Mouse (Mus musculus) layer of hippocampus, adult 9-11 months (tissue): ENCODE results near the gene Vwc2l.
A peak's percentile ranks its signal among the peaks of the same experiment; 100 is the strongest.

Experiments used
- DNase-seq: peaks from one replicate; pipeline ENCODE4 v3.0.0; 2022

Vwc2l gene

DNA sequence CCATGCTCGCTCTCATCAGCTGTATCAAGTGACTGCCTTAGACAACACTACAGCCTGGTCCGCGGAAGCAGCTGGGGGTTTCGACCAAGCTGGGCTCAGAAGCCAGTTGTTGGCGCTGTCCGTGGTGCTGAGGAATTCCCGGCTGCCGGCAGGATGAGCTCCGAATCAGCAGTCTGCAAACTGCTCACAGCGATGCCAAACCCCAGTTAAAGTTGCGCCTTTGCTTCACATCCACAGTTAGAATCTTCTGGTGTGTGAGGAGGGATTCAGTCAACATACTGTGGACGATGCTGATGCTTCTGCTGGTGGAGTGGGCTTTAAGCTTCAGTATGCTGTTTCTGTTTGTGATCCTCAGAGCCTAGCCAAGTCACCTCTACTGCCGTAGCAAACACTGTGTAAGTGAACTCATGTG, at the start of gene Vwc2l:
Gene Vwc2l (plus strand): TSS at position 61 of the 412 bp plus-strand sequence.
- DNase-seq = peak; percentile 20

DNA sequence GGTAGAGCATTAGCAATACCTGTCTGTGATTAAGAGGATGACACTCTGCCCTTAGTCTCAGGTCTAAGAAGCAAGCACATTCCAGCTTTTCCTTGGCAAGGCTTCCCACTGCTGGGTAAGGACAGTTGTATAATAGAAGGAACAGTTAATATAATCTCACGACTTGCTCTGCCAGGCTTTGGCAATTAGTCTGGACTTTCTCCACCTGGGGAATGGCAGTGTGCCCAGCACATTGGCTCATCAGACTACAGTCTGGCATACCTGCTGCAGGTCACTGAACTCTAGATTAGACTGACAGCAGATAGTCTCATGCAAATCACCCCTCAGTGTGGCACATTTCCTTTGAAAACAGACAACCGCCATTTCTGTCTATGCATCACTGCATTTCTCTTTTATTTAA, 33.0 kb upstream of the Vwc2l start:
- no peak for DNase-seq

DNA sequence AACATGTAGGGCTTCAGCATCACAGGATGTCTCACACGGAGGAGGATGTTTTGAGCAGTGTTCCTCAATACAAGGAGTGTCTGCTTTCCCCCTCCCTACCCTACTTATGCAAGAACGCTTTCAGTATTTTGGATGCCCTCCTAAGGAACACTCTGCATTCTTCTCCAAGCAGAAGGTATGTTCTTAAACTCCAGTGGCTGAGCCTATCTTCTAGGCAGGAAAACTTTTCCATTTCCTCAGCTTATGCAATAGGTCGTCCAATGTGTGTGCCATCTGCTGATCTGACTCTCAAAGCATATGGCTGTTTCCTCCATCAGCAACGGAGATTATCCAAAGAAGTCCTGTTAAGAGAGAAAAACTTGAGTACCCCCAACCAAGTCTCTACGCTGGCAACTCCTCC, 25.2 kb upstream of the Vwc2l start:
- peak; percentile 65 for DNase-seq

DNA sequence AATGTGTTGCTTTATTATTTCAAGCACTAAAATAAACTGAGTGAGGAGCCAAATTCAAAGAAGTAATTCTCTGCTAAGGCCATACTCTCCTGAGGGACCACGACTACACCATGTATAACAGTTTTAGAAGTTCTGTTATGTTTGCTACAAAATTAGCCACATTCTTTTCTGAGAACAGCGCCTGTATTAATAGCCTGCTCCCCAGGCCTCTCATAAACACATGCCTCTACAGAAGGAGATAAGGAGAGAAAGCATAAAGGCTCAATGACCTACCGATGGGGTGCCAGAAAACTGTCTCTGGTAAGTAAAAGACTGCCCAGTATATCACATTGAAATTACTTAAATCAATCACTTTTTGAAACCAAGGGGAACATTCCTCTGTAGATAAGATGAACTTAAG, 21.6 kb upstream of the Vwc2l start:
- DNase-seq = no peak

DNA sequence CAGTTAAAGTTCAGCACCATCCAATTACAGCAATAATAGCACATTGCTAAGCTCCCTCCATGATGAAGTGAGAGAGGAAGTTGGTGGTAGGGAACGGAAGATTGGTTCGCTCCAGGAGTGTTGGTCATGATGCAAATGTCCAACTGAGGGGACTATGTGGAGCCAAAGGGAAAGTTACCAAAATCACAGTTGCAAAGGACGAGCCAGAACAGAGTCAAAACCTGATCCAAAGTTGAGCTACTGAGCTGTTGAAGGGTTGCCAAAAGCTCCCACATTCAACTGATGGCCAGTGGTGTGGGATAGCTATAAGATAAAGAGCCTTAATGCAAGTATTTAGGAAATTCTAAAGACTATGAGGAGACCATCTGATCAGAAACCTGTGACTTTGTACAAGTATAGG, 19.7 kb upstream of the Vwc2l start:
- no peak for DNase-seq

DNA sequence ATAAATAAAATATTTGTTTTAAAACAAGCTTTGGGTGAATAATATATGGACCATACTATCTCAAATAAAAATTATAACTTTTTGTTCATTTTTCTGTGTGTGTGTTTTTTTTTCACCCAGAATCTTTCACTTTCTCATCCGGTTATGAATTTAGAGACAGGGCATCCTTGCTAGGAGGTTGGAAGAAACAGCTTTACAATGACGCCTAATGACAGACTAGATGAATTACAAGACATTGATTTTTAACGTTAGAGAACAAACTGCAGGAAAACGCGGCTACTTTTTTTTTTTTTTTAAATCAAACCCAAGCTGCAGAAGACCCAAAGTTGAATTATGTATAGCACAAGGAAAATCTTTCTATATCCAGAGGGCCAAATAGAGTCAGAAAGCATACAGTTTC, 470 bp upstream of the Vwc2l start:
- DNase-seq = no peak

DNA sequence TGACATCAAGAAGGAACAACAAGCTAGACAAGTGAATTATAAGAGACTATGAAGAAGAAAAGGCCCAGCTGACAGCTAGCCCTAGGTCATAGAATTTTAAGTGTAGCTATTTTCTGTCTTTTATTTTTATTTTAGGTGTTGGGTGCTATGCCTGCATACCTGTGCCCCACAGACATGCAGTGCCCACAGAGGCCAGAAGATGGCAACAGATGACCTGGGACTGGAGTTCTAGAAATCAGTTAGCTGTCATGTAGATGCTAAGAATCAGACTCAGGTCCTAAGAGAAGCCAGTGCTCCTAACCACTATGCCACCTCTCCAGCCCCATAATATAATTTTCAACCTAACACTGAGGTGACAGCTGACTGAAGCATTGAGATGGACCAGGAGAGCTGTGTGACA, 61.6 kb downstream of the Vwc2l start:
- no peak for DNase-seq

DNA sequence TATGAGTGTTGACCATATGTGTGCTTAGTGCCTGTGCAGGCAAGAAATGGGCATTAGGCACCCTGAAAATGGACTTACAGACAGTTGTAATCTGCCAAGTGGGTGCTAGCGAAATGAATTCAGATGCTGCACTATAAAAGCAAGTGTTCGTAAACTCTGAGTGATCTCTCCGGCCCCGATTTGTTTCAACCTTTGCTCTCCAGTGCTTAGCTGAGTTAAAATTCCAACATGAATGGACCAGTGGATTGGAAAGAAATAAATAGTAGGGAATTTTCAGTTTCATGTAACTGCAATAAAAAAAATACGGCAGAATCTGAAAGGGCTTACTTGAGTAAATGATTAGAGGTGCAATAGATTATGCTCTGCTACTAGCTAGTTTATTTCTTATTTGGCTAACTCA, 66.1 kb downstream of the Vwc2l start:
- DNase-seq = no peak

DNA sequence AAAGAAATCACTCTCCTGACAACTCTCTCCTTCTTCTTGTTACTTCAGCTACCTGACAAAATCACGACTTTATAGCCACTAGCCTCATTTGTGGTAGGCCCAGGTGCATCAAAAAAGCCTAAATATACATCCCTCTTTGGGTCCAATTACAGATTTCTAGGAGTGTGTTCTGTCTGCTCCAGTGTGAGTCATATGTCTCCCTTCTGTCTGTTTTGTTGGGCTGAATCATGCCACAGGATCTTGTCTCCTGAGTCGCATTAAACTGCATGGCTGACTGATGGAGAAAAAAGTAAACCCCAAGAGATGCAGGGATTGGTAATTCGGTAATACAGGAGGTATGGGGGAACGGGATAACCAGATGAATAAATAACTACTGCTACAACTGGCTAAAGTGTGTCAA, 69.6 kb downstream of the Vwc2l start:
- DNase-seq = peak; percentile 17

DNA sequence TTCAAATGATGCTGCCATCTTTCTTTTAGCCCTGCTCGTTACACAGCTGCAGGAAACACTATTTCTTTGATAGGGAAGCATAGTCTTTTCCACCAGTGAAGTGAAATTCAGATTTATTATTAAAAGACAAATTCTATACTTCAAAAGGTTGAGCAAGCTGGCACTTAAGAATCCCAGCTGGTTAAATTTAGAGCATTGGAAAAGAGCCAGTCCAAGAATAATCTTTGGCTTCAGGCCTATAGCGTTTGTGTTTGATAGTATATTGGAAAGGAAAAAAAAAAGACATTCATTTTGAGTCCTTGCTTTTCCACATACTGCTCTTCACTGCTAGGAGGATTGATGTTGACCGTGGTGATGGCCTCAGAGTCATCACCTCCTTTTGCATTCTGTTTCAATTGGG, 77.9 kb downstream of the Vwc2l start:
- DNase-seq = no peak

DNA sequence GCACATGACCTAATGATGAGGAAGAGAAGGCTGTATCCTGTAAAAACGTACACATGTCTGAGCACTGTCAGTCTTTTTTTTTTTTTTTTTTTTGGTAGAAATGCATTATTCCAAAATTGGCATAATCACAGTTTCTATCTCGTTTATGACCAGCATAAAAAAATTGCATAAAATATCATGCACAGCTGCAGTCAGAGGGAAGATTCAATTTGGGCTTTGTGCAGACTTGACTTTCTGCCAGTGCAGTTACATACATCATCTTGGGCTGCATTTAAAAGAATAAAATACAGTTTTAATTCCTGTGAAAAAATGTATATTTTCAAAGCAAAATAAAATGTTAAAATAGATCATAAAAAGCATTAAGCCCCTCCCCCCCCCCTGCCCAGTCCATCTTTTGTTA, 97.6 kb downstream of the Vwc2l start:
- DNase-seq = no peak

DNA sequence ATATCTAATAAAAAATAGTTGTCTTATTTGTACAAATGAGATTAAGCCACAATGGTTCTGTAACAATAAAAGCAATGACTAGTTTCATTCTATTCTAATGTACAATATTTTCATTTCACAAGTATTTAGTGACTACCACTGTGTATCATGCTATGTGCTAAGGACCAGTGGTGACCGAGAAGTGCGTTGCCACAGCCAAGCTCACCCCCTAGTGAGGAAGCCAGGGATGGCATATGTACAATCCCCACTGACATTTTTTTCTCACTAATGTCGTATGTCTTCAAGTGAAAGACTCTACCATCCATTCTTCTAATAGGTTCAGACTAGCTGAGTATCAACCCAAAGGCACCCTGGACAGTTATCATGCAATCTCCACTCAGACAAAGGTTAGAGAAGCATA, 107.7 kb downstream of the Vwc2l start:
- DNase-seq = no peak

DNA sequence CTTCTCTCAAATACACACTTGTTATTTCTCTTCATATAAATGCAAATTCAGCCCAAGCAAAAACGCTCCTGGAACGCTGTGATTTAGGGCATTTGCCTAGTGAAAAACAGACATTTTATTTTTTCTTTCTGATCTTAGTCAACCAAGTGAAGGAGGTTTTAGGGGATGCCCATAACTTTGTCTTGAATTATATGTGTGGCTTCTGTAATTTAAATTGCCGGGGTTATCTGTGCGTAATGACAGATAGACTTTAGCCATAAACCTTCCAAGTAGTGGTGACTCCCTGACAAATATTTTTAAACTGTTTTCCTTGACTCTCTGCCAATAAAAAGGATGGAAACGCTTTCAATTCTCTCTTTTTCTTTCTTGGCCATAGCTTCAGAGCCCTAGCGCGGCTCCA, 116.7 kb downstream of the Vwc2l start:
- DNase-seq = no peak

DNA sequence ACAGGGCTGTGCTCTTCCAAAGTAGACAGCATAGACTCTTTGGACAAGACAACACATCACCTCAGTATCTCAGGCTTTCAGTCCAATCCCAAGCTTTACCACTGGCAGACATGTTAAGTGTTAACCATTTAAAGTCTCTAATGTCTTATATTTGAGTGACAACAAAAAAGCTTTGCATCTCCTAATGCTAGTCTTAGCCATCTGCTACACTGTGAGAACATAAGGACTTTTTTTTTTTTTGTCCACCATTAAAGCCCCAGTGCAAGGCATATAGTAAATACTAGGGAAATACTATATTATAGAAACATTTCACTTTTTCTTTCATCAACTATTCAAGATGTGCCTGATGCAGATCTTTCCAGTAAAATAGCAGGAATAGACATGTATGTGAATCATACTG, 119.8 kb downstream of the Vwc2l start:
- no peak for DNase-seq

DNA sequence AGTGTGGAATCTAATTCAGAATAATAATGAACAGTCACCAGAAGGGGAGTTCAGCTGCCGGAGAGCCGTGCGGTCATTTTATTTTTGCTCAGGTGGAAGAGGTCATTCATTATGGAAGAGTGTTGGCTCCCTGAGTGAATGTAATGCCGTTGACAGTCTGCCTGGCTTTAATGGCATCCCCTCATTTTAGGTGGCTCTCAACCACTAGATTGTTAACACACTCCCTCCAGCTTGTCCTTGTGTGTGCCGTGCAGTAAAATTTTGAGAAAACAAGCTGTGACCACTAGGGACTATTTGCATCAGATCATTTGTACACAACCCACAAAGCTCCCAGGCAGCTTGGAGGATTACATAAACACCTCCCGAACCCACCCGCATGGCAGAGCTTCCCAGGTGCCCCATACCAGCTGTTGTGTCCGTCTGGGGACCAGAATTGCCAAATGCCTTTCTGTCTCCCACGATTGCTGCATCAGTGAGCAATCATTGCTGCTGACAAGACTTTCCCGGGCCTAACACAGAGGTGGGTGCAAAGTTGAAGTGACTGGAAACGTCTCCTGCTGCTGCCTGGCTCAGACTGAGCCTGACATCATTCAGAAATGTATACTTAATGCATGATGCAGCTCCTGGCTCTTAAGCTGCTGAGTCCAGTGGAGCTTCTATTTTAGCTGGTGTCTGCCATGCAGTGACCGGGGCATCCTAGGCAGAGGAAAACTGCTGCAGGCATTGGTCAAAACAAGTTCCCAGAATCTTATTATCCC, 126.3 kb downstream of the Vwc2l start:
- peak; percentile 25 for DNase-seq

DNA sequence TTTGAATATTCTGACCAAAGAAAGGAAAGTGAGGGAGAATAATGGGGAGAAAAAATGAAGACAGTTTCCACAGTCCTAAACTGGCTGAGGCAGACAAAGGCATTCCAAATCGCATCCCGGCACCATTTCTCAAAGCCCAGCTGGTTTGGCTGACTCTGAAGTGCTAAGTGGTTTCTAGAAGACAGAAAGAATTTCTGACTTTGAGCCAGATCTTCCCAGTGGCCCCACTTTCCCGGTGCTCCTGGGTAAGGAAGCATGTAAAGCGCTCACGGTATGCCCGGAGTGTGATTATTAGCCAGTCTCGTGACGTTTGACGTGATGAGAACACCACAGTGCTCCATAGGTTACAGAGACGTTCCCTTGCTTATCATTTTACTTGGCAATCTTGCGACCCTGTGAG, 127.9 kb downstream of the Vwc2l start:
- DNase-seq = no peak

DNA sequence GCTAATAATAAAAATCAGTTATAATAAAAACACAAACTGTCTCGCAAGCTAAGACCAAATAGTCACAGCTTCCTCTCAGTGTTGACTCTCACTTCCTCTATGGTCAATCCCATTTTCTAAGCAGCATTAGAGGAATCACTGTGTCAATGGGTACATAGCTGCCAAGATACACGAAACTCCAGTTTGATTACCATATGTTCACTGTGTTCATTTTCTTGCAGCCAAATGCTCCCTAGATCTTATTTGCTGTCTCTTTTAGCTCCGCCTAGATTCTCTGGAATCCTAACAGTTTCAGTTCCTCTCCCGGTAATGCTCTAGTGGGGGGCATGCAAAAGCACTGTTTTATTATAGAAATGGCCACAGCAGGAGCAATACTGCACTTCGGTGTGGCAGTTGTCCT, 130.4 kb downstream of the Vwc2l start:
- no peak for DNase-seq

DNA sequence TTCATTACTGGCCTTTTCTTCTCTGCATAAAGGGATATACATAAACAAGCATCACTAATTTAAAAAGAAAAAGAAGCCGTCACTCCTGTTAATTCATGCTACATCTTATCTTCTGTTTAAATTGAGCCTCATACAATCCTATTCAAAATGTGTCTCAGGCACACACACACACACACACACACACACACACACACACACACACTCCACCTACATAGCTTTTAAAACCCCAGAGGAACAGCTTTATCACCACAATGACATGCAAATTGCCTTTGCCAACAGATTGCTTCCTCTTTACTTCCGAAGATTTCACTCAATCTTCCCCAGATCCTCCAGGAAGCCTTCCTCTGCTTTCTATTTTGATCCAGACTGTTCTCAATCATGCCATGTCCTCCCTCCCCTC, 136.2 kb downstream of the Vwc2l start:
- DNase-seq = peak; percentile 12

DNA sequence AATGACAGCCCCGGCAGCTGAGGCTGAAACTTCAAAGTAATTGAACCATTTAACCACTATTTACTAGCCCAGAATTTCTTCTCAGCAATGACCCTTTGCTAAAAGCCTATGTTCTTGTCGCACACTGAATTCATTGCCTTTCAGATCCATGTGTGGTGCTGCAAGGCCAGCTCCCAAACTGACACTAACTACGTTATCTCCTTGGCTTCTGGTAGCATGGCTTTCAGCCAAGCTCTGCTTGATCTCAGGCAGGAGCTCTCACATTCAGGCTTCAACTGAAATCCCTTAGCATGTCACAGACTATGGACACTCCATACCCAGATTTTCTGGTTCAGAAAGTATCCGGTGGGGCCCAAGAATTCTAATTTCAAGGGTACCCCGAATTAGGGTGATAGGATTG, 140.6 kb downstream of the Vwc2l start:
- DNase-seq = no peak

DNA sequence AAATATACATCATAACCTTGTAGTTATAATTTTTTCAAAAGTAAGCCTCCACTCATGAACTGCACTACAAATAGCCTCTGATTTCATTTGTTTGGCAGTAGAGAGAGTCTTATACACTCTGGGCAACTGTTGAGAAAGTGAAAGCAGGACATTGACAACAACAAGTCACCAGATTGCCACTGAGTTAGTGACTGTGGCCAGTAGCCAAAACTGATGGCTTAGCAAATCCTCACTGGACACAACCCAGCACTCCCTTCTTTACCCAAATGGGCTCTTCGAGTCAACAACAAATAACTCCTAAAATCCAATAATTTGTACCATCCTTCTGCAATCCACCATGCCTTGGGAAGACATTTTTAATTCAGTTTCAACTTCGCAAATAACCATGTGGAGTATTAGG, 155.0 kb downstream of the Vwc2l start:
- no peak for DNase-seq

DNA sequence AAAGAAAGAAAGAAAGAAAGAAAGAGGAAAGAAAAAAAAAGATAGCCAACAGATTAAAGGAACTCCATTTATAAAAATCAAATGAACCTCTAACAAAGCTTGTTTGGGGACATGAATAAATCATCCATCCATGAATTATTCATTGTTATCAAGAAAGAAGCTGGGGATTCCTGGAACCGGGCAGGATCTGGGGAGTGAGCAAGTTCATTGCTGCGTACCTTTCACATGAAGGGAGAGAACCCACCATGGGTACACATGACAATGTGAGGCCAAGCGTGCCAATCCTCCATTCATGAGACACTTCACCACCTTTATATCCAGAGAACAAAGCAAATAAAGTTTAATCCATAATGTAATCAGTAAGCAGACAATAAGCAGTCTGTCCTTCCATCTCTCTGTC, 155.8 kb downstream of the Vwc2l start:
- DNase-seq = no peak

DNA sequence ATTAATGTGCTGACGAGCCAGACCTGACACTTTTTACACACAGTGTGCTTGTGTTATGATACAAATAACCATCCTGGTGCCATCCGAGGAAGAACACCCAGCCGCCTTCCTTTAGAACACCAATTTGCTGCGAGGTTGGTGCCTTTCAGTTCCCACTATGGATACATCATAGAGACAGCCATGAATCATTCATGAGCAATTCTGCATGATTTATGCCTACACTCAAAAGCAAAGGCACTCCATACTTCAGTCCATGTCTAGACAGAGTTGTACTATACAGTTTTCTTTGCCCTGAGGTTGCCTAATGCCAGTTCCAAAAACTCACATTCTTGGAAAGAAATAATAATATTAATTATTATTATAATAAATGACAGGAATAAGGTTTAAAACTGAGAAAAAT, 158.6 kb downstream of the Vwc2l start:
- no peak for DNase-seq

DNA sequence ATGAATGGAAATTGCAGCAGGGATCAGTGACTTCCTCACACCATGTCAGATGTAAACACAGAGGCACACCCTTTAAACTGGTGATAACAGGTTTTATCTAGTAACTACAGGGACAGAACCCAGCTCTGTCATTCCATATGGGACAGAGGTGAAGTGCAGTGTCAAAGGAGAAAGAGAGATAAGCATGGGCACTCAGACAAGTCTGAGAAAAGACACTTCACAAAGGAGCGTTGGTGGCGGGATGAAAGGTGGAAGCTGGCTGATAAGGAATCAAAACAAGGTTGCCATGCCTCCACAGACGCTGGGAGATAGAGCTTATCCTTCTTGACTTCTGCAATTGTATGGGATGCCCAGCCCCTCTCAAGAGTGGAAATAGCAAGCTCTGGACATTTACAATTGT, 176.8 kb downstream of the Vwc2l start:
- DNase-seq = no peak

DNA sequence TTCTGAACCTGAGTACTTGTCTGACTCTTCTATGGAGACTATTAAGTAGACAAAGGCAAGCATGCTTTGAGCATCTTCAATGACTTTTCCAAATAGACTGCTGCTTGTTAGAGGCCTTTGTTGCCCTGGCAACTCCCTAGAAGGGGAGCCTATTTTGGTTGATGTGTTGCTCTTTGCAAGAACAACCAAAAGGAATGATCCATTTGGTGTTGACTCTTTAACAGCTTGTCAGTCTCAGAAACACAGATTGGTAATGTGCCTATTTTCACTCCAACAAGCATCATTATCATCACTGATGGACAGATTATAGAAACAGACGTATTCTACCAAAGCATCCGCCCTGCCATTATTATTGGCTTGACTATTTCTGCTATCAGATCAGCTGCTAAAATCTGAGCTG, 181.9 kb downstream of the Vwc2l start:
- DNase-seq = peak; percentile 52

DNA sequence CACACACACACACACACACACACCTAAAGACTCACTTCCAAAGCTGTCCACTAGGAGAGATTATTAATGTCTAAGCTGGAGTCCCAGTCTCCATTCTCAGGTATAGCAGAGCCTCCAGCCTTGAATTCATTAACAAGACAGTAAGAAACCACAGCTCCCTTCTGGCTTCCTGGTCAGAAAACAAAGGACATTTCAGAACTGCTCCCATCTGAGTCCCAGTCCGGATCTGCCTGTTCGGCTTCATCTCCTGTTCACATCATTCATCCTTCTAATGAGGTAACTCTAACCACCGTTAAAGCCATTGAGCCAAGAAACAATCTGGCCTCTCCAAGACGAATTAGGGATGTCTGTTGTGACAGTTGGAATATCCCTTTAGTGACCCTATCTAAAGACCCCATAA, 185.7 kb downstream of the Vwc2l start:
- no peak for DNase-seq

DNA sequence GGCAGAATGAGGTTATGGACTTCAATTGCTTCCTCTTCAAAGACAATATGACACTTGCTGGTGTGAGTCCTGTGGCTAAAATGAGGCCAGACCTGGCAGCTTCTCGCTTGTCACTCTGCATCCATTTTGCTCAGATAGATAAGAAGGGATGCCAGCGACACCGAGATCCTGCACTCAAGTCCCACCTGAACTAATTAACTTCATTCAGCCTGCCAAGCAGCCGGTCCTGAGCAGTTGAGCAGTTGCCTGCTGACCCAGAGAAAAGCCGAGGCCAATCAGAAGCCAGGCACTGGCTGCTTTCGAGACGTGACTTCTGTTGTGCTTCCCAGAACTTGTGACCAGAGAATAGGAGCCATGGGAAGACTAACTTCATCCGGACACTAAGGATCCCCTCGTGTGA, 187.6 kb downstream of the Vwc2l start:
- DNase-seq = no peak
